10 mouse cellular contexts compared by ENCODE assay signal in the genomic region with DNA sequence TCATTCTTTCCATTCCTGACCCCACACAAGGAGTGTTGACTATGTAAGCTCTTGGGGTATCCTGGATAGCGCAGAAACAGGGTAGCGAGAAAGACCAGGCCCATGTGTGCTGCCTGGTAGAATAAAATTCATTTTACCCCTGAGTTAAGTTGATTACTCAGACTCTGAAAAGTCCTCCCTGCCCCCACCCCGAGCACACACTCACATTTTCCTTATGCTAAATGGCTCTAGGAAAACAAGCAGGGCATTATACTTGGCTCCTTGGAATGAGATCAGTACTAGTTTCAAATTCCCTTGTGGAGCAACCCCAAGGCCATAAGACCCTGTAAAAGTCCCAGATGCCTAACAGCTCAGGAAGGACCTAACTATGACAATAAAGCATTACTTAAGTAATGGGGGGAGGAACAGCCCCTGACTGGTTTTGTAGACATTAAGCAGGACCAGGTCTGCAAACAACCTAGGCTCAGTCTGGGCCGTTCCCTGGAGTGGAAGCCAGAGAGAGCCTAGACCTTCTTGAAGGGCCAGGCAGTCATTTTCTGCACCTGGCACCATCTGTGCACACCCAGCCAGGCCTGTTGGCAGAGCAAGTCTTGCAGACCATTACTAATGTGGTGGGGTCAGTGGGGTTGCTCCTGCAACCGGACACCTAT.
DNase-seq lines count a peak whose midpoint lies in the region; ATAC-seq and TF ChIP-seq lines count a peak whose summit lies in the region.
"Had no signal": no experiment of that assay in that cellular context is flagged by ENCODE, and none has a peak within 500 bp of the region (broad histone marks: within the 10 kb centered on the region; RNA-seq: fewer than 3 reads in every experiment).

No protein-coding gene starts in this region.

- TF ChIP-seq CTCF in embryonic fibroblast, embryonic 13.5 days (IDR thresholded peaks at IDR 0.05; ENCODE audit: borderline replicate concordance, insufficient read depth, low read length), result no peak

- intact Hi-C loops in heart, postnatal 10 days (cut with DNase I), result loop anchor here (10.0 kb wide), 1 partner anchor 1346 kb away; a partner anchor contains a TSS

- peaks cover 26% of the 10 kb centered on the region for H3K4me1 ChIP-seq in heart, embryonic 13.5 days
- peaks cover 9% of the 10 kb centered on the region; the same call in 1 of the 2 replicates for H3K4me1 ChIP-seq in heart, embryonic 10.5 days
- no peaks in the 10 kb centered on the region for H3K4me1 ChIP-seq in embryonic fibroblast, embryonic 13.5 days (ENCODE audit: control insufficient read depth, insufficient read depth, low read length)
- peaks cover 27% of the 10 kb centered on the region for H3K4me1 ChIP-seq in limb, embryonic 11.5 days (ENCODE audit: control insufficient read depth, insufficient read depth, low read length)

- no peak for DNase-seq in heart, embryonic 10.5 days (ENCODE audit: low spot score)
- DNase-seq in MN1 (ENCODE audit: low spot score), result peak; percentile 81
- peak; percentile 84 for DNase-seq in limb, embryonic 11.5 days (ENCODE audit: low spot score)
- no peak for DNase-seq in spleen, postnatal 36 days (ENCODE audit: low spot score in 2 of 2)
- no peak for DNase-seq in heart, postnatal 10 days
- DNase-seq in cerebellum, adult 9-10 months, result no peak

- no peak for TF ChIP-seq POLR2A in embryonic fibroblast, embryonic 13.5 days (IDR thresholded peaks at IDR 0.05; ENCODE audit: low read depth, low read length)

- H3K36me3 ChIP-seq in heart, embryonic 13.5 days, result no peaks in the 10 kb centered on the region
- no peaks in the 10 kb centered on the region for H3K36me3 ChIP-seq in heart, embryonic 10.5 days
- no peaks in the 10 kb centered on the region for H3K36me3 ChIP-seq in limb, embryonic 11.5 days (ENCODE audit: control insufficient read depth, insufficient read depth, low read length)

- H3K27ac ChIP-seq in heart, embryonic 13.5 days (replicated peaks), result peak overlapping the region; percentile 24; the same call in 1 of the 2 replicates
- H3K27ac ChIP-seq in heart, embryonic 10.5 days, result no peak overlapping the region
- H3K27ac ChIP-seq in embryonic fibroblast, embryonic 13.5 days (ENCODE audit: insufficient read depth, low read length), result peak overlapping the region; percentile 73
- H3K27ac ChIP-seq in limb, embryonic 11.5 days (replicated peaks; ENCODE audit: low read depth, low read length), result peak overlapping the region; percentile 57

- 77% methylated on average over 5 of the region's 5 CpGs for WGBS in heart, embryonic 13.5 days
- WGBS in heart, embryonic 10.5 days, result 77% methylated on average over 5 of the region's 5 CpGs
- WGBS in limb, embryonic 11.5 days, result 23% methylated on average over 5 of the region's 5 CpGs

- H3K4me3 ChIP-seq in heart, embryonic 13.5 days, result no peak overlapping the region
- no peak overlapping the region for H3K4me3 ChIP-seq in heart, embryonic 10.5 days
- no peak overlapping the region for H3K4me3 ChIP-seq in embryonic fibroblast, embryonic 13.5 days (ENCODE audit: insufficient read depth, low read length)
- no peak overlapping the region for H3K4me3 ChIP-seq in limb, embryonic 11.5 days (ENCODE audit: low read depth, low read length)

- H3K27me3 ChIP-seq in heart, embryonic 13.5 days (replicated peaks), result no peaks in the 10 kb centered on the region
- H3K27me3 ChIP-seq in heart, embryonic 10.5 days (ENCODE audit: insufficient read depth, poor library complexity, severe bottlenecking), result no peaks in the 10 kb centered on the region
- no peaks in the 10 kb centered on the region for H3K27me3 ChIP-seq in limb, embryonic 11.5 days (ENCODE audit: control insufficient read depth, insufficient read depth, low read length)

- H3K9me3 ChIP-seq in heart, embryonic 13.5 days, result no peaks in the 10 kb centered on the region
- no peaks in the 10 kb centered on the region for H3K9me3 ChIP-seq in heart, embryonic 10.5 days
- no peaks in the 10 kb centered on the region for H3K9me3 ChIP-seq in limb, embryonic 11.5 days (ENCODE audit: control insufficient read depth, low read length)

- no peak overlapping the region for H3K4me2 ChIP-seq in heart, embryonic 13.5 days
- H3K4me2 ChIP-seq in limb, embryonic 11.5 days (ENCODE audit: low read depth, severe bottlenecking), result no peak overlapping the region
- H3K4me2 ChIP-seq: heart, embryonic 11.5 days had no signal

- no peak for ATAC-seq in heart, embryonic 13.5 days (ENCODE audit: extremely low read depth, insufficient number of reproducible peaks, low FRiP score, low TSS enrichment)
- peak; percentile 95 for ATAC-seq in limb, embryonic 11.5 days (ENCODE audit: insufficient number of reproducible peaks, low FRiP score, low TSS enrichment, low read depth)
- ATAC-seq: activated CD4-positive, CD25-positive, alpha-beta regulatory T cell, adult 4 months had no signal

- H3K9ac ChIP-seq in heart, embryonic 13.5 days, result no peak overlapping the region
- H3K9ac ChIP-seq in limb, embryonic 11.5 days (ENCODE audit: low read length), result no peak overlapping the region

Comparison
In these comparisons a context has a peak if more than half of its experiments do, and no peak if none do; other contexts are left out.
1. DNase-seq: peak in MN1 (single experiment) and limb, embryonic 11.5 days (single experiment); none in heart, embryonic 10.5 days (single experiment), spleen, postnatal 36 days (0 of 2), heart, postnatal 10 days (0 of 2) and cerebellum, adult 9-10 months (single experiment).